Mouse (Mus musculus): ENCODE results near the gene Gm13199.

Gm13199 gene

GRCm38 (mm10) chr2:5862834-5863233 is at the start of gene Gm13199:
Gm13199 (minus strand) TSS chr2:5862934.
- no peak for DNase-seq (ENCODE audit: low read depth, low spot score)

- no peak for DNase-seq (ENCODE audit: low read depth, low spot score)
Observed at GRCm38 (mm10) chr2:5911282-5911965, 48.7 kb upstream of the Gm13199 start.

- DNase-seq (ENCODE audit: low read depth, low spot score): peak; percentile 63
Observed at GRCm38 (mm10) chr2:5906625-5907024, 43.9 kb upstream of the Gm13199 start.

GRCm38 (mm10) chr2:5906092-5906491 is 43.4 kb upstream of the Gm13199 start:
- DNase-seq (ENCODE audit: low read depth, low spot score): no peak

GRCm38 (mm10) chr2:5900145-5900544 is 37.4 kb upstream of the Gm13199 start:
- DNase-seq (ENCODE audit: low read depth, low spot score): peak; percentile 47

- DNase-seq (ENCODE audit: low read depth, low spot score): peak; percentile 94
Observed at GRCm38 (mm10) chr2:5894843-5895570, 32.3 kb upstream of the Gm13199 start, which contains the start of gene Sec61a2. Sec61a2 (minus strand) TSS chr2:5895432.

- DNase-seq (ENCODE audit: low read depth, low spot score): peak; percentile 35
Observed at GRCm38 (mm10) chr2:5894296-5894695, 31.6 kb upstream of the Gm13199 start.

- DNase-seq (ENCODE audit: low read depth, low spot score): no peak
Observed at GRCm38 (mm10) chr2:5889412-5889811, 26.7 kb upstream of the Gm13199 start.

- DNase-seq (ENCODE audit: low read depth, low spot score): no peak
Observed at GRCm38 (mm10) chr2:5888865-5889264, 26.1 kb upstream of the Gm13199 start.

GRCm38 (mm10) chr2:5877446-5877845 is 14.7 kb upstream of the Gm13199 start:
- no peak for DNase-seq (ENCODE audit: low read depth, low spot score)

- DNase-seq (ENCODE audit: low read depth, low spot score): no peak
Observed at GRCm38 (mm10) chr2:5869746-5870145, 7.0 kb upstream of the Gm13199 start.

GRCm38 (mm10) chr2:5867681-5868080 is 4.9 kb upstream of the Gm13199 start:
- peak; percentile 10 for DNase-seq (ENCODE audit: low read depth, low spot score)

- DNase-seq (ENCODE audit: low read depth, low spot score): no peak
Observed at GRCm38 (mm10) chr2:5851866-5852265, 10.9 kb downstream of the Gm13199 start.

- DNase-seq (ENCODE audit: low read depth, low spot score): no peak
Observed at GRCm38 (mm10) chr2:5851116-5851515, 11.6 kb downstream of the Gm13199 start.

GRCm38 (mm10) chr2:5845826-5846225 is 16.9 kb downstream of the Gm13199 start:
- peak; percentile 44 for DNase-seq (ENCODE audit: low read depth, low spot score)

- DNase-seq (ENCODE audit: low read depth, low spot score): peak; percentile 92
Observed at GRCm38 (mm10) chr2:5844873-5845631, 17.7 kb downstream of the Gm13199 start, which contains the start of the genes Nudt5 and Cdc123. Nudt5 (plus strand) TSS chr2:5845019. Cdc123 (minus strand) TSS chr2:5845164.

GRCm38 (mm10) chr2:5844181-5844872 is 18.4 kb downstream of the Gm13199 start:
- DNase-seq (ENCODE audit: low read depth, low spot score): no peak

- DNase-seq (ENCODE audit: low read depth, low spot score): no peak
Observed at GRCm38 (mm10) chr2:5840815-5841214, 21.9 kb downstream of the Gm13199 start.

- DNase-seq (ENCODE audit: low read depth, low spot score): no peak
Observed at GRCm38 (mm10) chr2:5825265-5825913, 37.3 kb downstream of the Gm13199 start.

GRCm38 (mm10) chr2:5824685-5825084 is 38.0 kb downstream of the Gm13199 start:
- no peak for DNase-seq (ENCODE audit: low read depth, low spot score)

- peak; percentile 42 for DNase-seq (ENCODE audit: low read depth, low spot score)
Observed at GRCm38 (mm10) chr2:5824213-5824612, 38.5 kb downstream of the Gm13199 start.
